Mouse (Mus musculus) heart, postnatal 36 days (tissue): Measurements from ENCODE around the gene Gm14409. TPM values are rescaled to one million over a fixed set of nuclear protein-coding genes. Genes with fewer than 3 reads are reported as not detected.
"Not testable (repeated sequence)": the region's sequence is repeated elsewhere in the genome, so short reads cannot be mapped to it uniquely, and the experiment has no call there.

Experiments
- DNase-seq, 2 experiments: peaks; one replicate each; pipeline ENCODE4 v3.0.0; 2021 to 2022
- intact Hi-C: fragments of 180-260 bp; cut with DNase I; formaldehyde crosslinking; loops from one replicate; pipeline ENCODE4 v1.15.1; 2025
- total RNA-seq, 2 experiments: library from RNA; stranded (reverse); gene quantifications; 2 replicates each; pipeline ENCODE4 v1.2.3; 2021

Gene Gm14409
- total RNA-seq, result 1 to 10 TPM in 1 of 2 experiments, under 1 TPM in 1; 0.49 to 1.0 TPM

GRCm38 (mm10) chr2:177266936-177267335 lies at the start of gene Gm14409:
Gene Gm14409 (minus strand): TSS chr2:177267036.
- DNase-seq, intact Hi-C loops: not testable (repeated sequence)

- DNase-seq, intact Hi-C loops: not testable (repeated sequence)
These were observed 42.8 kb upstream of the Gm14409 start for GRCm38 (mm10) chr2:177309627-177310026.

- intact Hi-C loops, DNase-seq: not testable (repeated sequence)
These were observed 38.1 kb upstream of the Gm14409 start for GRCm38 (mm10) chr2:177304980-177305379.

GRCm38 (mm10) chr2:177283701-177284100 lies 16.9 kb upstream of the Gm14409 start:
- DNase-seq, intact Hi-C loops: not testable (repeated sequence)

GRCm38 (mm10) chr2:177277754-177278153 lies 10.9 kb upstream of the Gm14409 start:
- intact Hi-C loops, DNase-seq: not testable (repeated sequence)

- DNase-seq, result not testable (repeated sequence)
These were observed 5.4 kb upstream of the Gm14409 start for GRCm38 (mm10) chr2:177272237-177272636.

GRCm38 (mm10) chr2:177247449-177247848 lies 19.4 kb downstream of the Gm14409 start:
- intact Hi-C loops, DNase-seq: not testable (repeated sequence)

More at GRCm38 (mm10) chr2:177272237-177272636, 5.4 kb upstream of the Gm14409 start:
- intact Hi-C loops, result not testable (repeated sequence)

- intact Hi-C loops, DNase-seq: not testable (repeated sequence)
These were observed 36.4 kb downstream of the Gm14409 start for GRCm38 (mm10) chr2:177230461-177230860.

Other genes with a start within 250 kb of the Gm14409 start
- gene Gm14401, start 192.7 kb downstream of the Gm14409 start, total RNA-seq, result under 1 TPM; 0.67 to 0.95 TPM
- 10 to 100 TPM; 27.5 to 31.7 TPM for gene Gm14410, start 60.6 kb downstream of the Gm14409 start, total RNA-seq
- gene Gm14412, start 57.3 kb upstream of the Gm14409 start, total RNA-seq, result 1 to 10 TPM in 1 of 2 experiments, under 1 TPM in 1; 0.47 to 1.1 TPM
- 10 to 100 TPM in 1 of 2 experiments, 1 to 10 TPM in 1; 9.0 to 13.8 TPM for gene Gm14418, start 131.3 kb upstream of the Gm14409 start, total RNA-seq
- gene Zfp970, start 197.7 kb upstream of the Gm14409 start, total RNA-seq, result 100 to 1,000 TPM; 487 to 531 TPM
- gene Gm14403, start 231.2 kb upstream of the Gm14409 start, total RNA-seq, result 10 to 100 TPM; 63.3 to 71.1 TPM